Mouse (Mus musculus): Measurements from ENCODE around the gene Pink1. TPM values are rescaled to one million over a fixed set of nuclear protein-coding genes. Genes with fewer than 3 reads are reported as not detected.

Pink1 gene
- polyA plus RNA-seq (2014; fragmentation: Nextera tagmentation; extraction: Ambion mirVana): 15.6 and 17.0 TPM in 2 replicates

DNA sequence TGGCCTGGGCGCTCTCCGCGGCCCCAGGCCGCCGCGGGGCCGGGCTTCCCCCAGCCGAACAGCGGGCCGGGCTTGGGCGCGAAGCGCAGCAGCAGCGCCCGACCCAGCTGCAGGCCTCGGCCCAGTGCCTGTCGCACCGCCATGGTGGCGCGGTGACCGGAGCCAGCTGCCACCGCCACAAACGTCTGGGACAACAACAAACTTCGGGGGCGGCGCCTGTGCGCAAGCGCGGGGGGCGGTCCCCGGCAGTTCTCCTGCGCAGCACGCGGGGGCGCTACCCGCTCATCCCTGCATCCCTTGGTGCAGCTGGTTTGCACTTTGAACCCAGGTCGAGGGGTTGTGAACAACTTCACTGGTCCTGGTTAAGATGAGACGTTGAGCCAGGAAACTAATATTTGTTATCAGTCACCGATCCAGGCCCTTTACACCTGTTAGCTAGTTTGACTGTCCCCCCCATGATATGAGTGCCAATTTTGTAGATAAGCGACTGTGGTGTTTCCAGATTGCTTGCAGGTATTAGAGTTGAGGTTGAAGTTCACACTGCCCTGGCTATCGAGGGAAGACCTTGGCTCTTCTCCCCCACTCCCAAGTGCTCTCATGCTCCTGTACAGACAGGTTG is at the start of gene Pink1:
Gene Pink1, minus strand, starts transcription at position 231 of the 619 bp plus-strand sequence.
- Histone ChIP-seq H3K4me3 (ENCODE audit: low read depth, low read length) (peak within 1 kb of the TSS; percentile 82), H3K9ac (ENCODE audit: low read depth, low read length) (peak within 1 kb of the TSS; percentile 90), H3K27me3 (replicated peaks; ENCODE audit: control insufficient read depth, insufficient read depth, low read length) (peaks cover 3% of the 10 kb centered on the region; the same call in 1 of the 2 replicates), H3K9me3 (ENCODE audit: control insufficient read depth, low read length) (no peaks in the 10 kb centered on the region), H3K27ac (ENCODE audit: low read depth, low read length) (peak within 1 kb of the TSS; percentile 85), H3K4me1 (replicated peaks; ENCODE audit: control insufficient read depth, insufficient read depth, low read length) (peaks cover 12% of the 10 kb centered on the region), H3K4me2 (peak within 1 kb of the TSS; percentile 66), H3K36me3 (ENCODE audit: control insufficient read depth, insufficient read depth, low read length) (no peaks in the 10 kb centered on the region)
- 3% methylated on average over 41 of the region's 41 CpGs for whole genome bisulfite sequencing
- DNase-seq (ENCODE audit: low spot score) (peak; percentile 87), ATAC-seq (replicated peaks; ENCODE audit: low FRiP score) (peak; percentile 66)

DNA sequence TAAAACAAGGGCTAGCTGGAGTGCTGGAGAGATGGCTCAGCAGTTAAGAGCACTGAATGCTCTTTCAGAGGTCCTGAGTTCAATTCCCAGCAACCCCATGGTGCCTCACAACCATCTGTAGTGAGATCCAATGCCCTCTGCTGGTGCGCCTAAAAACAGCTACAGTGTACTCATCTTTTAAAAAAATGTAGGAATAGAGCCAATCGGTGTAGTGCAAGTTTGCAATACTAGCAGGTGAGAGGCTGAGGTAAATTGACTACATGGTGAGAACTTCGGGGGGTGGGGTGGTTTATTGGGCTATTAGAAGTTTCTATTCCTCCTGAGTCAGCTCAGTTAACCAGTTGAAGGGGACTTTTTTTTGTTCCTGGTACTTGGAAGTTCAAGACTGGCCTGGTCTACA is 49.0 kb upstream of the Pink1 start:
- Histone ChIP-seq H3K9me3 (ENCODE audit: control insufficient read depth, low read length) (no peaks in the 10 kb centered on the region), H3K27ac (ENCODE audit: low read depth, low read length) (no peak overlapping the region), H3K9ac (ENCODE audit: low read depth, low read length) (no peak overlapping the region), H3K36me3 (ENCODE audit: control insufficient read depth, insufficient read depth, low read length) (no peaks in the 10 kb centered on the region), H3K4me1 (replicated peaks; ENCODE audit: control insufficient read depth, insufficient read depth, low read length) (no peaks in the 10 kb centered on the region), H3K4me2 (no peak overlapping the region), H3K4me3 (ENCODE audit: low read depth, low read length) (no peak overlapping the region), H3K27me3 (replicated peaks; ENCODE audit: control insufficient read depth, insufficient read depth, low read length) (no peaks in the 10 kb centered on the region)
- no peak for DNase-seq (ENCODE audit: low spot score)
- 74% methylated on average over 3 of the region's 3 CpGs for WGBS
- ATAC-seq (replicated peaks; ENCODE audit: low FRiP score): no peak

DNA sequence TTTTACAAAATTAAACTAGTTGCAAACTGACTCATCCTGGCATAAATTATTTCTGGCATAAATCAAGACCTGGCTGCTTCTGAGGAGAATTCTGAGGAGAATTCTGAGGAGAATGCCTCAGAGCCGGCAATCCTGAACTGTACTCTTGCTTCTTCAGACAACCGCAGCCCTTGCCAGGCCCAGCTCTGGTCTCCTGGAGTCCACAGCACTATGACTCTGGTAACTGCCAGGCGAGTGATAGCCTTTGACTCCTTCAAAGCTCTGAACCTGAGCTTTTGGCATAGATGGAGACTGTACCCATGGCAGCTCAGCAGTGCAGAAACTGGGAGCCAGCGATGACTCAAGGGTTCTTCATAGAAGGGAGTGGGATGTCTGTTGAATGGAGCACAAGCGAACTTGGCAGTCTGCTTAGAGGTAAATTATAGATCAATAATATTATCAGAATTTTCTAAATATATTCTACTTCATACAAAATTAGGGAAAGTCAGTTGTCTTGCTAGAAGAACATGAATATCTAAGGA is 44.9 kb upstream of the Pink1 start:
- 80% methylated on average over 5 of the region's 5 CpGs for WGBS
- Histone ChIP-seq H3K4me1 (replicated peaks; ENCODE audit: control insufficient read depth, insufficient read depth, low read length) (peaks cover 16% of the 10 kb centered on the region), H3K27ac (ENCODE audit: low read depth, low read length) (no peak overlapping the region), H3K27me3 (replicated peaks; ENCODE audit: control insufficient read depth, insufficient read depth, low read length) (peaks cover 7% of the 10 kb centered on the region), H3K36me3 (ENCODE audit: control insufficient read depth, insufficient read depth, low read length) (no peaks in the 10 kb centered on the region), H3K9me3 (ENCODE audit: control insufficient read depth, low read length) (no peaks in the 10 kb centered on the region), H3K4me3 (ENCODE audit: low read depth, low read length) (no peak overlapping the region), H3K4me2 (no peak overlapping the region), H3K9ac (ENCODE audit: low read depth, low read length) (no peak overlapping the region)
- no peak for ATAC-seq (replicated peaks; ENCODE audit: low FRiP score)
- no peak for DNase-seq (ENCODE audit: low spot score)

DNA sequence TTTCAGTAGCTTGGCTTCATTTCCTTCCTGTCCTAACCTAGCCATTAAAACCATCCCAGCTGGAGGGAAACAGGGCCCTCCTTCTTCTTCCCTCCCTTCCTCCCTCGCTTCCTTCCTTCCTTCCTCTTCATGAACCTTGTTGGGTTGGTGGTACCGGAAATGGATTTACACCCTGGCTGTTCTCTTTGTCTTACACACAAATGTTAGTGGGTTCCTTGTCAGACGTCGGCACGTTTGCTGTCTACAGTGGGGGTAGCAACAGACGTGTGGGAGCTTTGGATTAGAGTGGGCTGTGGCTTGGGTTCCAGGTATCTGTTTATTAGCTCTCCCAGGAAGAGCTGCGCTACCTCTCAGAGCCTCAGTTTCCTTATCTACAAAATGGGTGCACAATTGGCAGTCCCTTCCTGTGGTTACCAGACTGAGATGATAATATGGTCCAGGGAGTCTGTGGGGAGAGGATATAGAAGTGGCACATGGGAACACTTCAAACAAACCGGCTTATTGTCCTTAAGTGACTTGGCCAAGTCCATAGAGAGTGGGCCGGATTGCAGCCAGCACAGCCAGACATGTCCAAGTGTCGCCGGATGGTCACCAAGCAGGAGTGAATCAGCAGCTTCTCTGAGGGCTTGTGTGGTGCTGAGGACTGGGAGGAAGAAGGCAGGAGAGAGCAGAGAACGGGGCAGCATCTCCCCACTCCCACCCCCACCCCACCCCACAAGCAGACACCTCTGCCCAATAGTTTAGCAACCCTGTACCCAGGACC is 42.6 kb upstream of the Pink1 start:
- Histone ChIP-seq H3K9ac (ENCODE audit: low read depth, low read length) (no peak overlapping the region), H3K4me2 (peak overlapping the region; percentile 84), H3K36me3 (ENCODE audit: control insufficient read depth, insufficient read depth, low read length) (no peaks in the 10 kb centered on the region), H3K27ac (ENCODE audit: low read depth, low read length) (no peak overlapping the region), H3K4me1 (replicated peaks; ENCODE audit: control insufficient read depth, insufficient read depth, low read length) (peaks cover 16% of the 10 kb centered on the region), H3K4me3 (ENCODE audit: low read depth, low read length) (0 out of 2 replicates have a peak overlapping the region, but pooled peaks have one; percentile 53), H3K9me3 (ENCODE audit: control insufficient read depth, low read length) (no peaks in the 10 kb centered on the region), H3K27me3 (replicated peaks; ENCODE audit: control insufficient read depth, insufficient read depth, low read length) (peaks cover 7% of the 10 kb centered on the region)
- 47% methylated on average over 12 of the region's 12 CpGs for WGBS
- ATAC-seq (replicated peaks; ENCODE audit: low FRiP score) (no peak), DNase-seq (ENCODE audit: low spot score) (no peak)

DNA sequence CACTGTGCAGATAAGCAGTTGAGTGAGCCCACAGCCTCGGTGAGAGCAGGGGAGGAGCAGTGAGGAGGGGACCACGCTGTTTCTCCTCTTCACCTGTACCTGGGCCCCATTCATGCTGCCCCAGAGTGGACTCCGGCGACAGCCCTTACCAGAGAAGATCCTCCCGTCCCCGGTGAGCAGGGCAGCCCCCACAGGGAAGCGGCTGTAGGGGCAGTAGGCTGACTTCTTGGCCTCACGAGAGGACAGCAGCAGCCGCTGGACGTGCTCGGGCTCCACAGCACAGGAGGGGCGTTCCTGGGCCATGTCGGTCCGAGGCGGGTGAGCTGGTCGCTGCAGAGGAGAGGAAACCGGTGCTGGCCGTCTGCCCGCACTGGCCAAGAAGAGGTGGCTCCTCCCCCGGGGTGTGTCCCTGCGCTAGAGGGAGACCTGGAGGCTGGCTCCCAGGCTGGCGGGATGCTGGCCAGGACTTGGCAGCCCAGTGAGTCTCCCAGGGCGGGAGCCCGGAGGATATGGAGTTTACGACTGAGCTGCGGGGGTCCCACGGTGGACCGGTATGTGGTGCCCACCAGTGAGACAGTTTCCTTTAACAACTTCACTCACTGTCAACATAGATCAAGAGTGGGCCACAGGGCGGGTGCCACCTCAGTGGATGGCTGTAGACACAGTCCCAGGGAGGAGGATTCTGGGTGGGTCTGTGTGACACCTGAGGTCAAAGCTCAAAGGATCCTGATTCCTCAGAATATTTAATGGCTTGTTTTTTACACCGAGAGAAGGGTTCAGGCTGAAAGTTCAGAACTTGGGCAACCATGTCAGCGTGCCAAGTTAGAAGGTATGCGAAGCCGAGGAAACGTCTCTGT is 41.8 kb upstream of the Pink1 start, which contains the start of gene Cda:
Gene Cda, minus strand, starts transcription at position 352 of the 857 bp plus-strand sequence.
- H3K4me1 ChIP-seq (replicated peaks; ENCODE audit: control insufficient read depth, insufficient read depth, low read length): peaks cover 16% of the 10 kb centered on the region
- H3K4me3 ChIP-seq (ENCODE audit: low read depth, low read length): peak within 1 kb of the TSS; percentile 53
- no peak within 1 kb of the TSS for H3K27ac ChIP-seq (ENCODE audit: low read depth, low read length)
- no peaks in the 10 kb centered on the region for H3K9me3 ChIP-seq (ENCODE audit: control insufficient read depth, low read length)
- 7% methylated on average over 34 of the region's 34 CpGs for WGBS
- H3K27me3 ChIP-seq (replicated peaks; ENCODE audit: control insufficient read depth, insufficient read depth, low read length): peaks cover 7% of the 10 kb centered on the region
- ATAC-seq (replicated peaks; ENCODE audit: low FRiP score) (peak; percentile 65), DNase-seq (ENCODE audit: low spot score) (peak; percentile 79)
- H3K4me2 ChIP-seq: peak within 1 kb of the TSS; percentile 84
- H3K36me3 ChIP-seq (ENCODE audit: control insufficient read depth, insufficient read depth, low read length): no peaks in the 10 kb centered on the region
- peak within 1 kb of the TSS; percentile 43; the same call in 1 of the 2 replicates for H3K9ac ChIP-seq (ENCODE audit: low read depth, low read length)

DNA sequence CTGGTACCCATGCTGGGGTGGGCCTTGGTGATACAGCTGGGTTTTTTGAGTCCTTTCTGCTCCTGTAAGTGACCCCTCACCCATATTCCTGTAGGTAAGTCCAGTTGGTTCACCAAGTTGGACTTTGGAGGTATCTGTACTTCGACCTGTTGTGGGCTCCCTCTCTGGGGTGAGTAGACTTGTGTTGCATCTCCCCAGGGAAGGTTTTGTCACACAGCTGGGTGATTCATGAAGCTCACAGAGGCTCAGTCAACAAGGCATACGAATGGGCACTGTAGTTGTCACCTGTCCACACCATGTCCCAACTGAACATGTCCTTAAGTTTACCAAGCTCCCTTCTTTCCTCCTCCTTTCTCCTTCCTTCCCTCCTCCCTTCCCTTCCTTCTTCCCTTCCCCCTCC is 40.5 kb upstream of the Pink1 start:
- no peak for ATAC-seq (replicated peaks; ENCODE audit: low FRiP score)
- no peak overlapping the region for H3K4me3 ChIP-seq (ENCODE audit: low read depth, low read length)
- peaks cover 7% of the 10 kb centered on the region for H3K27me3 ChIP-seq (replicated peaks; ENCODE audit: control insufficient read depth, insufficient read depth, low read length)
- no peaks in the 10 kb centered on the region for H3K36me3 ChIP-seq (ENCODE audit: control insufficient read depth, insufficient read depth, low read length)
- DNase-seq (ENCODE audit: low spot score): no peak
- WGBS: 65% methylated on average over 2 of the region's 2 CpGs
- peaks cover 16% of the 10 kb centered on the region for H3K4me1 ChIP-seq (replicated peaks; ENCODE audit: control insufficient read depth, insufficient read depth, low read length)
- no peak overlapping the region for H3K27ac ChIP-seq (ENCODE audit: low read depth, low read length)
- H3K9ac ChIP-seq (ENCODE audit: low read depth, low read length): no peak overlapping the region
- no peak overlapping the region for H3K4me2 ChIP-seq
- no peaks in the 10 kb centered on the region for H3K9me3 ChIP-seq (ENCODE audit: control insufficient read depth, low read length)

DNA sequence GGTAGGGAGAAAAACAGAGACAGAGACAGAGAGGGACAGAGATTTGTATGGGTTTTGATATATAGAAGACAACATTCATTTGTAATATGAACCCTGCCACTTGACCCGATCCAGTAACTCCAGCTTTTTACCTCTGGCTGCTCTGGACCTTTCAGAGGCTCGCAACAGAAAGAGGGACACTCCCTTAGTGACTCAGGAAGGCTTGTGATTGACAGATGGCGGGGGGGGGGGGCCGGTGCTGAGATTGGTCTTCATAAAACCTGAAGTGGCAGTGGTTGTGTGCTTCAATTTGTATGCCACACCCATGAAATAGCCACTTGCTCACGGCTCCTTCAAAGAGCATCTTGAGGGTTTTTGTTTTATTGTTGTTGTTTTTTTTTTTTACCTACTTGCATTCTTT is 37.4 kb upstream of the Pink1 start:
- 67% methylated on average over 5 of the region's 5 CpGs for WGBS
- Histone ChIP-seq H3K4me3 (ENCODE audit: low read depth, low read length) (no peak overlapping the region), H3K9ac (ENCODE audit: low read depth, low read length) (no peak overlapping the region), H3K9me3 (ENCODE audit: control insufficient read depth, low read length) (no peaks in the 10 kb centered on the region), H3K27ac (ENCODE audit: low read depth, low read length) (no peak overlapping the region), H3K27me3 (replicated peaks; ENCODE audit: control insufficient read depth, insufficient read depth, low read length) (peaks cover 7% of the 10 kb centered on the region), H3K4me2 (no peak overlapping the region), H3K4me1 (replicated peaks; ENCODE audit: control insufficient read depth, insufficient read depth, low read length) (peaks cover 12% of the 10 kb centered on the region), H3K36me3 (ENCODE audit: control insufficient read depth, insufficient read depth, low read length) (no peaks in the 10 kb centered on the region)
- DNase-seq (ENCODE audit: low spot score) (no peak), ATAC-seq (replicated peaks; ENCODE audit: low FRiP score) (no peak)

DNA sequence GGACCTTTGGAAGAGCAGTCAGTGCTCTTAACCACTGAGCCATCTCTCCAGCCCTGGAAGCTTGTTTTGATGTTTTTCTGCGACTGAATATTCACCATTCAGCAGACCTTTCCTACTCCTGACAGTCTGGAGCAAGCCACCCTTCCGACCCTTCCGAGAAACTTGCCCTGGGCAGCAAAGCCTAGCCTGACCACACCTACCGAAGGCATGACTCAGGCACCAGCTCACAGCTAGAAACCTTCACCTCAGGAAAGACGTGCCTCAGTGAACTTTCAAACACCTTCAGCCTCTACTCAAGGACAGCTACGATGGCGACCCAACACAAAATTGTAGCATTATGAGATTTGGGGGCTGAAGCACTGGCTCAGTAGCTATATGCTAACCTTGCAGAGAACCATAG is 36.8 kb upstream of the Pink1 start:
- no peak overlapping the region for H3K4me3 ChIP-seq (ENCODE audit: low read depth, low read length)
- H3K9ac ChIP-seq (ENCODE audit: low read depth, low read length): no peak overlapping the region
- H3K4me1 ChIP-seq (replicated peaks; ENCODE audit: control insufficient read depth, insufficient read depth, low read length): peaks cover 6% of the 10 kb centered on the region; the same call in 1 of the 2 replicates
- H3K9me3 ChIP-seq (ENCODE audit: control insufficient read depth, low read length): no peaks in the 10 kb centered on the region
- no peaks in the 10 kb centered on the region for H3K36me3 ChIP-seq (ENCODE audit: control insufficient read depth, insufficient read depth, low read length)
- no peak for DNase-seq (ENCODE audit: low spot score)
- ATAC-seq (replicated peaks; ENCODE audit: low FRiP score): no peak
- WGBS: 78% methylated on average over 7 of the region's 7 CpGs
- H3K27me3 ChIP-seq (replicated peaks; ENCODE audit: control insufficient read depth, insufficient read depth, low read length): peaks cover 5% of the 10 kb centered on the region
- H3K27ac ChIP-seq (ENCODE audit: low read depth, low read length): no peak overlapping the region
- no peak overlapping the region for H3K4me2 ChIP-seq
